Mouse (Mus musculus) stomach, embryonic 16.5 days (tissue): ENCODE results near the gene Ehd4. TPM values are rescaled to one million over a fixed set of nuclear protein-coding genes. Genes with fewer than 3 reads are reported as not detected.

Experiments used
- ATAC-seq: fragments of 200-750 bp; cut with Nextera tagmentation; 2 replicates; pipeline ENCODE4 v1.8.0; 2017; ENCODE audit warnings: moderate number of reproducible peaks, moderate TSS enrichment; ENCODE audit not compliant: insufficient read depth, low FRiP score
- H3K27ac ChIP-seq: fragments of 300-500 bp; sonication (generic); 2 replicates; pipeline ENCODE4 v1.5.1; 2014; ENCODE audit warnings: low read length
- H3K27me3 ChIP-seq: fragments of 300-500 bp; sonication (generic); 2 replicates; pipeline ENCODE4 v1.6.1; 2014; ENCODE audit warnings: low read length, control low read depth, mixed read lengths; ENCODE audit not compliant: control insufficient read depth, insufficient read depth
- H3K36me3 ChIP-seq: fragments of 300-500 bp; sonication (generic); 2 replicates; pipeline ENCODE4 v1.6.1; 2014; ENCODE audit warnings: low read length; ENCODE audit not compliant: control insufficient read depth, insufficient read depth
- H3K4me1 ChIP-seq: fragments of 300-500 bp; sonication (generic); 2 replicates; pipeline ENCODE4 v1.6.1; 2014; ENCODE audit warnings: low read length, control low read depth, mixed read lengths; ENCODE audit not compliant: control insufficient read depth, insufficient read depth
- H3K4me2 ChIP-seq: fragments of 300-500 bp; sonication (generic); 2 replicates; pipeline ENCODE4 v1.6.1; 2014; ENCODE audit warnings: low read depth, low read length, mixed read lengths
- H3K4me3 ChIP-seq: fragments of 300-500 bp; sonication (generic); replicated peaks from 2 replicates; pipeline ENCODE4 v1.5.1; 2014; ENCODE audit warnings: mild to moderate bottlenecking, low read length
- H3K9ac ChIP-seq: fragments of 300-500 bp; sonication (generic); 2 replicates; pipeline ENCODE4 v1.6.1; 2014; ENCODE audit warnings: low read length
- H3K9me3 ChIP-seq: fragments of 300-500 bp; sonication (generic); replicated peaks from 2 replicates; pipeline ENCODE4 v1.6.1; 2016; ENCODE audit warnings: low read length, control low read depth; ENCODE audit not compliant: control insufficient read depth
- WGBS: fragments of 180-500 bp; shearing (Covaris S2); extraction: QIAGEN DNeasy Blood & Tissue Kit; methylation state at CpG from one replicate; pipeline ENCODE4 v1.1.7; 2014; 5-methylcytosine and 5-hydroxymethylcytosine counted together
- polyA plus RNA-seq: library from polyadenylated mRNA; unstranded; fragments of >200 nt; fragmentation: Nextera tagmentation; extraction: Ambion mirVana; gene quantifications from 2 replicates; pipeline ENCODE4 v1.2.1, GENCODE M21; 2015

Ehd4 gene
- polyA plus RNA-seq, 1 experiment from 2014 or later = 46.5 TPM

- Histone ChIP-seq H3K27ac (no peak overlapping the region), H3K4me2 (no peak overlapping the region), H3K36me3 (no peaks in the 10 kb centered on the region), H3K4me3 (no peak overlapping the region), H3K9me3 (no peaks in the 10 kb centered on the region), H3K27me3 (no peaks in the 10 kb centered on the region), H3K4me1 (peaks cover 7% of the 10 kb centered on the region; the same call in 1 of the 2 replicates), H3K9ac (no peak overlapping the region)
- ATAC-seq = no peak
- WGBS = 79% methylated on average over 3 of the region's 3 CpGs
Measured at GRCm38 (mm10) chr2:120087391-120087790, 67.0 kb downstream of the Ehd4 start.

- Histone ChIP-seq H3K27me3 (no peaks in the 10 kb centered on the region), H3K9me3 (no peaks in the 10 kb centered on the region; the same call in 1 of the 2 replicates), H3K4me3 (no peak overlapping the region), H3K36me3 (no peaks in the 10 kb centered on the region), H3K4me2 (no peak overlapping the region), H3K27ac (no peak overlapping the region), H3K9ac (no peak overlapping the region), H3K4me1 (peaks cover 7% of the 10 kb centered on the region; the same call in 1 of the 2 replicates)
- WGBS = 84% methylated on average over 3 of the region's 3 CpGs
- ATAC-seq = no peak
Measured at GRCm38 (mm10) chr2:120086038-120086437, 68.4 kb downstream of the Ehd4 start.

GRCm38 (mm10) chr2:120084593-120085361 is 69.6 kb downstream of the Ehd4 start:
- peak overlapping the region; percentile 43 for H3K9ac ChIP-seq
- H3K9me3 ChIP-seq = no peaks in the 10 kb centered on the region; the same call in 1 of the 2 replicates
- no peak overlapping the region for H3K4me3 ChIP-seq
- ATAC-seq = peak; percentile 73
- no peak overlapping the region for H3K4me2 ChIP-seq
- no peaks in the 10 kb centered on the region for H3K36me3 ChIP-seq
- WGBS = 52% methylated on average over 14 of the region's 14 CpGs
- no peaks in the 10 kb centered on the region for H3K27me3 ChIP-seq
- peaks cover 7% of the 10 kb centered on the region; the same call in 1 of the 2 replicates for H3K4me1 ChIP-seq
- peak overlapping the region; percentile 36; the same call in 1 of the 2 replicates for H3K27ac ChIP-seq

- WGBS = 73% methylated on average over 2 of the region's 2 CpGs
- Histone ChIP-seq H3K36me3 (no peaks in the 10 kb centered on the region), H3K4me3 (no peak overlapping the region), H3K27ac (no peak overlapping the region), H3K4me2 (no peak overlapping the region), H3K9me3 (no peaks in the 10 kb centered on the region; the same call in 1 of the 2 replicates), H3K9ac (no peak overlapping the region), H3K4me1 (peaks cover 7% of the 10 kb centered on the region; the same call in 1 of the 2 replicates), H3K27me3 (peaks cover 1% of the 10 kb centered on the region; the same call in 1 of the 2 replicates)
- no peak for ATAC-seq
Measured at GRCm38 (mm10) chr2:120082416-120082815, 72.0 kb downstream of the Ehd4 start.

GRCm38 (mm10) chr2:120076076-120076705 is 78.2 kb downstream of the Ehd4 start:
- H3K9ac ChIP-seq = peak overlapping the region; percentile 61
- H3K36me3 ChIP-seq = no peaks in the 10 kb centered on the region
- WGBS = 2% methylated on average over 36 of the region's 36 CpGs
- H3K4me2 ChIP-seq = peak overlapping the region; percentile 72
- H3K27ac ChIP-seq = no peak overlapping the region
- H3K4me3 ChIP-seq = peak overlapping the region; percentile 42
- H3K9me3 ChIP-seq = no peaks in the 10 kb centered on the region
- ATAC-seq = peak; percentile 63; the same call in 1 of the 2 replicates
- peaks cover 10% of the 10 kb centered on the region; the same call in 1 of the 2 replicates for H3K27me3 ChIP-seq
- H3K4me1 ChIP-seq = peaks cover 3% of the 10 kb centered on the region; the same call in 1 of the 2 replicates

GRCm38 (mm10) chr2:120074096-120074495 is 80.3 kb downstream of the Ehd4 start:
- no peaks in the 10 kb centered on the region for H3K36me3 ChIP-seq
- no peak overlapping the region for H3K4me3 ChIP-seq
- peaks cover 10% of the 10 kb centered on the region; the same call in 1 of the 2 replicates for H3K27me3 ChIP-seq
- H3K9me3 ChIP-seq = no peaks in the 10 kb centered on the region
- H3K4me1 ChIP-seq = peaks cover 3% of the 10 kb centered on the region; the same call in 1 of the 2 replicates
- H3K9ac ChIP-seq = no peak overlapping the region
- 80% methylated on average over 4 of the region's 4 CpGs for WGBS
- no peak overlapping the region for H3K27ac ChIP-seq
- no peak overlapping the region for H3K4me2 ChIP-seq
- no peak for ATAC-seq

- no peaks in the 10 kb centered on the region for H3K9me3 ChIP-seq
- H3K4me3 ChIP-seq = no peak overlapping the region
- no peaks in the 10 kb centered on the region for H3K4me1 ChIP-seq
- H3K27ac ChIP-seq = no peak overlapping the region
- H3K4me2 ChIP-seq = no peak overlapping the region
- no peaks in the 10 kb centered on the region for H3K27me3 ChIP-seq
- ATAC-seq = no peak
- no peak overlapping the region for H3K9ac ChIP-seq
- H3K36me3 ChIP-seq = no peaks in the 10 kb centered on the region
- 68% methylated on average over 8 of the region's 8 CpGs for WGBS
Measured at GRCm38 (mm10) chr2:120069466-120069990, 84.9 kb downstream of the Ehd4 start.

- H3K27me3 ChIP-seq = no peaks in the 10 kb centered on the region
- no peak overlapping the region for H3K4me3 ChIP-seq
- 0 out of 2 replicates have a peak overlapping the region, but pooled peaks have one; percentile 25 for H3K9ac ChIP-seq
- no peak overlapping the region for H3K4me2 ChIP-seq
- WGBS = 40% methylated on average over 16 of the region's 16 CpGs
- ATAC-seq = peak; percentile 31; the same call in 1 of the 2 replicates
- no peaks in the 10 kb centered on the region for H3K4me1 ChIP-seq
- no peaks in the 10 kb centered on the region for H3K36me3 ChIP-seq
- H3K9me3 ChIP-seq = no peaks in the 10 kb centered on the region
- H3K27ac ChIP-seq = no peak overlapping the region
Measured at GRCm38 (mm10) chr2:120068555-120069465, 85.6 kb downstream of the Ehd4 start.
